Mouse (Mus musculus) limb, embryonic 10.5 days (tissue): ENCODE measurements at regions not wholly inside any gene's neighbourhood (a gene's known extent, or its start where the extent isn't known, plus 50 kb on each side); places are given as distances from the start of the nearest gene placed in this dataset.

Source experiments
- DNase-seq: peaks from one replicate; pipeline ENCODE4 v3.0.0-alpha.2; 2017; ENCODE audit warnings: low spot score
- H3K27ac ChIP-seq: fragments of 300-500 bp; sonication (generic); 2 replicates; pipeline ENCODE4 v1.5.1; 2016; ENCODE audit warnings: mild to moderate bottlenecking
- H3K27me3 ChIP-seq: fragments of 300-500 bp; sonication (generic); 2 replicates; pipeline ENCODE4 v1.6.1; 2016; ENCODE audit warnings: low read depth, mild to moderate bottlenecking; ENCODE audit not compliant: poor library complexity, severe bottlenecking
- H3K36me3 ChIP-seq: fragments of 300-500 bp; sonication (generic); 2 replicates; pipeline ENCODE4 v1.6.1; 2016; ENCODE audit warnings: mild to moderate bottlenecking, moderate library complexity
- H3K4me1 ChIP-seq: fragments of 300-500 bp; sonication (generic); 2 replicates; pipeline ENCODE4 v1.6.1; 2016
- H3K4me3 ChIP-seq: fragments of 300-500 bp; sonication (generic); 2 replicates; pipeline ENCODE4 v1.5.1; 2016; ENCODE audit warnings: mild to moderate bottlenecking, moderate library complexity
- H3K9me3 ChIP-seq: fragments of 300-500 bp; sonication (generic); replicated peaks from 2 replicates; pipeline ENCODE4 v1.6.1; 2016; ENCODE audit warnings: mild to moderate bottlenecking
- WGBS: fragments of 180-500 bp; shearing (Covaris S2); methylation state at CpG from one replicate; pipeline ENCODE4 v1.1.7; 2016; 5-methylcytosine and 5-hydroxymethylcytosine counted together

DNA sequence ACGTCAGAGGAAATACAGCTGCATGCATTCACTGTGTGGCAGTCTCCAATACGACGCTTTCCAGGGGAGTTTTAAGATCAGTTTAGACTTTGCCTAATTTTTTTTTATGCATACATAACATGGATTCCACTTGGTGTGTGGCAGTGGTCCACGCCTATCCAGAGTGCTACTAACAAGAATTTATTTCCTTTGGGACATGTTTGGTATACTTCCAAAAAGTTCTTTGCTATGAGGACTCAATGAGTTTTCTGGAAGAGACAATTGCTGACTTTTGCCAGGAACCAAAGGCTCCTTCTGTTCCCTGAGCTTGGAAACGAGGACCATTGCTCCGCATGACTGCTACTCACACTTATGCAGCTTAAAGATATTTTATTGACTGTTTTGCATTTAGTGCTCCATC, 59.2 kb downstream of the Marcks start:
- H3K36me3 ChIP-seq: no peaks in the 10 kb centered on the region
- no peaks in the 10 kb centered on the region for H3K27me3 ChIP-seq
- no peaks in the 10 kb centered on the region for H3K9me3 ChIP-seq
- no peak for DNase-seq
- WGBS: 89% methylated on average over 6 of the region's 6 CpGs
- H3K4me3 ChIP-seq: no peak overlapping the region
- no peaks in the 10 kb centered on the region for H3K4me1 ChIP-seq
- H3K27ac ChIP-seq: no peak overlapping the region

DNA sequence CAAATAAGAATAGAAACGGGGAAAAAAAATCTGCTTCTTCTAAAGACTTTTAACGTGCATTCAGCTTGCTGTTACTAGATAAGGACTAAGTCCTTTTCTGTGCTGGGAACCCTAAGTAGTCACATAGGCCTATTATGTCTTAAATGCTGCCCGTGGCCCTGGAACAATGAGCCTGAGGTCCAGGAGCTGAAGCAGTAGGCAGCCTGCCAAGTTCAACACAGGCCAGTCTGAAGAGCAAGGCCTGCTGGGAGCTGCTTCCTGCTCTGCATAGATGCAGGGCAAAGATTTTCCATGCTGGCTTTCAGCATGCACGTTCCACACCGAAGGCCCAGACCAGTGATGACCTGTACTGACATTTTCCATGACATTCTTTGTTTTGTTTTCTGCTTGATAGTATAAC, 60.3 kb downstream of the Marcks start:
- peak; percentile 31 for DNase-seq
- Histone ChIP-seq H3K27me3 (no peaks in the 10 kb centered on the region), H3K4me1 (no peaks in the 10 kb centered on the region), H3K36me3 (no peaks in the 10 kb centered on the region), H3K9me3 (no peaks in the 10 kb centered on the region), H3K4me3 (no peak overlapping the region), H3K27ac (no peak overlapping the region)
- 79% methylated on average over 5 of the region's 5 CpGs for WGBS

DNA sequence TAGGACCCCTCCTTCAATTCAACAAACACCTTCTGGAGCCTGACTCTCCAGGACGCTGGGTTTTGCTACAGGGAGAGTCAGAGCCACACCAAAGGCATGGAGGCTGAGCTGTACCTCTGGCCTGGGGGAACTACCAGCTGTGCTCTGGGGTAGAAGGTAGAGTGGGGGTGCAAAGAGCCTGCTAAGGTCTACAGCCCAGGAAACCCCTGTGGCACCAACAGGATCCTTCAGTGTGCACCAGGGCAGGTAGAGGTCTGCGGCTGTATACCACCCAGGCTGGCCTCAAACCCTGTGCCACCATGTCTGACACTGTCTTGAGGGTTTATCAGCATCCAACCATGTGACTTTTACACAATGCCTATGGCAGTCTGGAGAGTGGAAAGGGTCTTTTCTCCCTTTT, 61.0 kb downstream of the Marcks start:
- DNase-seq: no peak
- WGBS: 71% methylated on average over 2 of the region's 2 CpGs
- Histone ChIP-seq H3K4me1 (no peaks in the 10 kb centered on the region), H3K27me3 (no peaks in the 10 kb centered on the region), H3K9me3 (no peaks in the 10 kb centered on the region), H3K4me3 (no peak overlapping the region), H3K36me3 (no peaks in the 10 kb centered on the region), H3K27ac (peak overlapping the region; percentile 26; the same call in 1 of the 2 replicates)

DNA sequence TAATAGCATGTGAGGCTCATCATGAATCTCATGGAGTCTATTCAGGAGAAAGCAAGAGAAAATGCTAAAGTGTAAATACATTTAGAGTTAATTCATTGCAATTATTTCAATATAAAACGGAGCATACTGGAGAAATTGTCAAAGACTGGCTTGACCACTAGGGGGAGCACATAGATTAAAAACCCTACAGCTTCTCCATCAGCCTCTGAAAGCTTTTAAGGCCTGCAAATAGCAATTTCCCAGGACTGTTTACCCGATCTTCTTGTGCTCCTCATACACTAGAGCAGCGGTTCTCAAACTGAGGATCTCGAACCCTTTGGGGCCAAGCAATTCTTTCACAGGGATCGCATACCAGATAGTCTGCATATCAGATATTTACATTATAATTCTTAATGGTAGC, 65.9 kb downstream of the Marcks start:
- DNase-seq: peak; percentile 42
- H3K9me3 ChIP-seq: no peaks in the 10 kb centered on the region
- H3K27ac ChIP-seq: no peak overlapping the region
- H3K27me3 ChIP-seq: no peaks in the 10 kb centered on the region
- H3K4me3 ChIP-seq: no peak overlapping the region
- no peaks in the 10 kb centered on the region for H3K36me3 ChIP-seq
- no peaks in the 10 kb centered on the region for H3K4me1 ChIP-seq
- WGBS: 30% methylated on average over 5 of the region's 5 CpGs

- H3K4me1 ChIP-seq: no peaks in the 10 kb centered on the region
- DNase-seq: no peak
- no peaks in the 10 kb centered on the region for H3K36me3 ChIP-seq
- 95% methylated on average over 5 of the region's 5 CpGs for WGBS
- H3K27ac ChIP-seq: no peak overlapping the region
- no peak overlapping the region for H3K4me3 ChIP-seq
- H3K9me3 ChIP-seq: no peaks in the 10 kb centered on the region
- H3K27me3 ChIP-seq: no peaks in the 10 kb centered on the region
Observed at GRCm38 (mm10) chr10:37072061-37072460, 66.7 kb downstream of the Marcks start.

- no peaks in the 10 kb centered on the region for H3K36me3 ChIP-seq
- no peaks in the 10 kb centered on the region for H3K27me3 ChIP-seq
- no peak for DNase-seq
- 87% methylated on average over 2 of the region's 2 CpGs for WGBS
- H3K4me3 ChIP-seq: no peak overlapping the region
- no peak overlapping the region for H3K27ac ChIP-seq
- H3K9me3 ChIP-seq: no peaks in the 10 kb centered on the region
- no peaks in the 10 kb centered on the region for H3K4me1 ChIP-seq
Observed at GRCm38 (mm10) chr10:37071420-37071819, 67.3 kb downstream of the Marcks start.
